Mouse (Mus musculus) cortical plate, adult 2 months (tissue): Measurements from ENCODE around the gene Ppox. TPM values are rescaled to one million over a fixed set of nuclear protein-coding genes. Genes with fewer than 3 reads are reported as not detected.
A peak's percentile ranks its signal among the peaks of the same experiment; 100 is the strongest.
"Not testable (repeated sequence)": the region's sequence is repeated elsewhere in the genome, so short reads cannot be mapped to it uniquely, and the experiment has no call there.

Source experiments
- H3K27ac ChIP-seq: fragments of 200-500 bp; 2 replicates; pipeline ENCODE4 v1.5.1; 2012; ENCODE audit warnings: low read length, control low read depth, inconsistent platforms; ENCODE audit not compliant: insufficient read depth
- H3K4me1 ChIP-seq: fragments of 200-500 bp; 2 replicates; pipeline ENCODE4 v1.6.1; 2011; ENCODE audit warnings: low read length; ENCODE audit not compliant: control insufficient read depth, insufficient read depth
- H3K4me3 ChIP-seq: fragments of 200-500 bp; 2 replicates; pipeline ENCODE4 v1.5.1; 2011; ENCODE audit warnings: mild to moderate bottlenecking, low read length, control low read depth; ENCODE audit not compliant: insufficient read depth
- CTCF ChIP-seq: fragments of 200-500 bp; IDR thresholded peaks from 2 replicates; pipeline ENCODE4 v1.5.1; 2011; ENCODE audit warnings: mild to moderate bottlenecking, control low read depth, low read length; ENCODE audit not compliant: insufficient read depth; ENCODE audit errors: extremely low read depth
- POLR2A ChIP-seq: fragments of 200-500 bp; IDR thresholded peaks from 2 replicates; pipeline ENCODE4 v1.6.1; 2011; ENCODE audit warnings: mild to moderate bottlenecking, low read length, control low read depth; ENCODE audit not compliant: insufficient read depth; ENCODE audit errors: extremely low read depth
- polyA plus RNA-seq: library from polyadenylated mRNA; depleted of rRNA; stranded (reverse); fragments of >200 nt; gene quantifications from 2 replicates; pipeline ENCODE4 v1.2.3, GENCODE M21; 2012

The Ppox gene
- polyA plus RNA-seq, 1 experiment: 72.1 TPM

DNA sequence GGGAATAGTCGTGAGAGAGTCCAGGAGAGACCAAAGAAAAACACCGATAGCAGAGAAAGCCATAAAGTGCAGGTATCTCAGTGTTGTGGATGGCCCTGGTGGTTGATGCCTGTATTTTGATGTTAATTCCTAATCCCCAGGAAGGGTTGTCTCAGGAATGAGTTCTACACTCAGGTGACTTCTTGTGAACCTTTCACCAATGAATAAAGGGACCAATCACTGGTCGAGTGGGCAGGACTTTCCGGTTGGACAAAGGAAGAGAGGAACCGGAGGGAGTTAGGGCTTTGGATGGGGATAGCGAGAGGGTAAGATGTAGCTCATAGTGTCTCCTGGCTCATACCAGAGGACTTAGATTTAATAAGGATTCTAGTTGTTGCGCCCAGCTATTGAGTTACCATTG is 38.8 kb upstream of the Ppox start:
- no peak overlapping the region for H3K4me3 ChIP-seq
- TF ChIP-seq POLR2A (no peak), CTCF (no peak)
- H3K4me1 ChIP-seq: no peaks in the 10 kb centered on the region
- no peak overlapping the region for H3K27ac ChIP-seq

DNA sequence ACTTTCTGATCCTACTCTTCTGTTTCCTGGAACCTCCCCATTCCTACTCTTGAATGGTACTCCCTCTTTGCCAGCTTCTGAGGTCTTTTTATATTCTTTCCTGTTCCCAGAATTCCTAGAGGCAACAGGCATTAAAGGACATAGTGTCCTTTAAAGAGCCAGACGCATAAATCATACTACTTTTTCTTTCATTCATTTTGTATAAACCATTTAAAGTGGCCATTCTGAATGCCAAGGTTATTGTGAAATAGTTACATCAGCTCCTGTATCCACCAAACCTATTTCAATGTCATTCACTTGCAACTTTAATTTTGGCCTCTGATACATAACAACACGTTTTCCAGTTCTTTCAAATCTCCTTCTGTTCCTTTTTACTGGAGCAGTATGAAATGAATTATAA is 28.3 kb upstream of the Ppox start:
- no peak overlapping the region for H3K27ac ChIP-seq
- TF ChIP-seq POLR2A: no peak
- no peaks in the 10 kb centered on the region; the same call in 1 of the 2 replicates for H3K4me1 ChIP-seq
- no peak overlapping the region for H3K4me3 ChIP-seq

DNA sequence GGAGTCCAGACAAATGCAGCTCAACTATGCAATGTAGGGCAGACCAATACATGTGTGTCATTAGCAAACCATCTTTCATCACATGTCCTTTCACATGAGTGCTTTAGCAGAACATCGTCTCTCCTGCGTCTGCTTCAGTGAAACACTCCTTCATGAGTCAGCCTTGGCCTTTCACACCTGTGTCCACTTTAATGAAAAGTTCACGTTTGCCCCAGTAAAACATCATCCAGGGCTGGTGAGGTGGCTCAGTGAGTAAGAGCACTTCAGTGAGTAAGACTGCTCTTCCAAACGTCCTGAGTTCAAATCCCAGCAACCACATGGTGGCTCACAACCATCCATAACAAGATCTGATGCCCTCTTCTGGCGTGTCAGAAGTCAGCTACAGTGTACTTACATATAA is 25.2 kb upstream of the Ppox start:
- H3K27ac ChIP-seq, H3K4me1 ChIP-seq, H3K4me3 ChIP-seq: not testable (repeated sequence)

DNA sequence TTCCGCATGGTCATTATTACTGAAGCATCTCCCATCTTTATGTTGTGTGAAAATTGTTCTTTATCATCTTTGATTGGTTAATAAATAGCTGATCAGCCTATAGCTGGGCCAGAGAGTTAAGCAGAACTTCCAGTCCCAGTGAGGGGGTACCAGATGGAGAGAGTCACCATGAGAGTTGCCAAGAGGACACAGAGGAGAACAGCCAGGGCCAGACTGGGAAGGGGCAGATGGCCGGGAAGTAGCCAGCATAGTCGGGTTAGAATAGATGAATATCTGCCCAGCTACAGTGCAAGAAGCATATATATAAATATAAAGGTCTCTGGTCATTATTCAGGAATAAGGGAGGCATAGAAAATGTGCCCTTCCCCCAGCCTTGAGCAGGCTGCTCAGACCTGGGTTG is 17.2 kb upstream of the Ppox start:
- TF ChIP-seq POLR2A: no peak
- TF ChIP-seq CTCF: no peak
- Histone ChIP-seq H3K4me1 (no peaks in the 10 kb centered on the region), H3K27ac (no peak overlapping the region), H3K4me3 (no peak overlapping the region)

DNA sequence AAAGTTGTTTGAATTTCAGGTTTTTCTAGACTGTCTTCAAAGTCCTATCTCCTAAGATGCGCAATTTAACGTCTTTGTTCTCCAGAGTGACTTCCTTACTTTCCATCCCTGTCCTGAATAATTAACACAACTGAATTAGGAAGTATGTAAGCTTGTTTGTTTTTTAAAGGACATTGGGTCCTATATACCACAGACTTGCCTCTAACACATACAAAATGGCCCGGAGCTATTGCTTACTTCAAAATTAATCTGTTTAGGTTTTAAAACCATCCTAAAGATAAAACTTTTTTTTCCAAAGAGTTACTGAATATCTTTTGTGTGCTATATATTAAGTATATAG is 14.0 kb upstream of the Ppox start:
- Histone ChIP-seq H3K4me3 (peak overlapping the region; percentile 79), H3K4me1 (no peaks in the 10 kb centered on the region), H3K27ac (no peak overlapping the region; the same call in 1 of the 2 replicates)
- TF ChIP-seq POLR2A (no peak), CTCF (no peak)

DNA sequence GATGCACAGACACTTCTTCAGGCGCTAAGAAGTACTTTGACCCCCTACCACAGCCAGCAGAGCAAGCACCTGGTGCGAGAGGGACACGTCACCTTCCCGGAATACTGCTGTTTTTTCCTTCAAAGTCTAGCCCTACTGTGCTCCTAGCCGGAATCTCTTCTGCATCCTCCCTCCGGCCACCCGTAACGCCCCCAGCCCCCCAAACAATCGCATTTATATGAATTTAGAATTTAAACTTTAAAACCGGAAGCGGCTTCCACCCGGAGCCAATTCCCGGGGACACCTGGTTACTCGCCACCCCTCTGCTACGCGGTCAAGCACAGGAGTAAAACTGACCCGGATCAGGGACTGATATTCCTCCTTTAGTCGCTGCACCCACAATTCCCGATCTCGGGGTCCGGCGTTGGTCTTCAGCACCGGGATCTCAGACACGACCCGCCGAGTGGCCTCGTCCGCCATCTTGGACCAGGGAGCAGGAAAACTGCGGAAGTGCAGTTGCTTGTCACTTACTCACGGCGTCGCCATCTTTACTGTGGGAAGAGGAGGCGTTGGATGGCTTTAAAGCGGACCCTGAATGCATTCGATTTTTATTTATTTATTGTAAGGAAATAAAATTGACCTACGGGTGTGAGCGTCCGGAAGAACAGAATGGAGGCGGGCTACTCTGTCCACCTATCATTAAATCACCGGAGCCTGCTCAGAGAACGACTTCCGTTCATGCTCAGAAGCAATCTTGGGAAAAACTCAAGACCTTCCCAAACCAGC is 13.5 kb upstream of the Ppox start, which contains the start of gene Ufc1:
TSS of gene Ufc1 (minus strand) at position 727 of the 765 bp plus-strand sequence.
- Histone ChIP-seq H3K27ac (peak within 1 kb of the TSS; percentile 94), H3K4me3 (peak within 1 kb of the TSS; percentile 79), H3K4me1 (no peaks in the 10 kb centered on the region)
- TF ChIP-seq POLR2A: peak; percentile 56; the same call in 1 of the 2 replicates
- TF ChIP-seq CTCF: no peak

DNA sequence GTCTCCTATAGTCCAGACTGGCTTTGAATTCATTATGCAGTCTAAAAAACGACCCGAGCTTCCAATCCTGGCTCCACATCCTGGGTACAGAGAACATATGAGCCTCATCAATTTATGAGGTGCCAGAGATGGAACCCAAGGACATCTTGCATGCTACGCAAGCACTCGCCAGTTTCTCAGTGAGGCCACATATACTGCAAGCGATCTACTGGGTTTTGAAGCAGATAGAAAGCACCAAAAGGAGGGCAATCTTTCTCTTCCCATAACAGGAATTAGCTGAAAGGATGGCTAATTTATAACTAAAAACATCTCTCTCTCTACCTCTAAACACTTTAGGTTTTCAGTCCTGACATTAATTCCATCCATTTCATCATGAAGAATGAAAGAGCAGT is 12.9 kb upstream of the Ppox start:
- Histone ChIP-seq H3K4me1 (no peaks in the 10 kb centered on the region), H3K4me3 (peak overlapping the region; percentile 79), H3K27ac (peak overlapping the region; percentile 30)
- TF ChIP-seq CTCF: no peak
- TF ChIP-seq POLR2A: no peak

DNA sequence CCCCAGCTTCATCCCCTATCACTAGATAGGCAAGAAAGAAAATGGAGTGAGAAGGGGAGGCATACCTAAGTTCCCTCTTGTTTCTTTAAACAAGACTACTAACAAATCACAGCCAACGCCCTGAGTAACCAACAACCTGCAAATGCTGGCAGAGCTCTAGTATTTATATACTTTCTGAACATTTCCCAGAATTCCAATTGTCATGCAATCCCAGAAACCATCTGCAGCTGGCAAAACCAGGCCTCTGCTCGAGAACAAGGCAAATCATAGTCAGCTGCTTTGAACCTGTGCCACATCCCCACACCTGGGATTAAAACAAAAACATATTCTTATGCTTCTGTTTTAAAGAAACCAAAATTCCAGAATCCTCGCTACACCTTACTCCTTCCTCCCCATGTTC is 12.4 kb upstream of the Ppox start:
- Histone ChIP-seq H3K4me1 (no peaks in the 10 kb centered on the region), H3K4me3 (peak overlapping the region; percentile 79; the same call in 1 of the 2 replicates), H3K27ac (no peak overlapping the region)
- TF ChIP-seq POLR2A (no peak), CTCF (no peak)

DNA sequence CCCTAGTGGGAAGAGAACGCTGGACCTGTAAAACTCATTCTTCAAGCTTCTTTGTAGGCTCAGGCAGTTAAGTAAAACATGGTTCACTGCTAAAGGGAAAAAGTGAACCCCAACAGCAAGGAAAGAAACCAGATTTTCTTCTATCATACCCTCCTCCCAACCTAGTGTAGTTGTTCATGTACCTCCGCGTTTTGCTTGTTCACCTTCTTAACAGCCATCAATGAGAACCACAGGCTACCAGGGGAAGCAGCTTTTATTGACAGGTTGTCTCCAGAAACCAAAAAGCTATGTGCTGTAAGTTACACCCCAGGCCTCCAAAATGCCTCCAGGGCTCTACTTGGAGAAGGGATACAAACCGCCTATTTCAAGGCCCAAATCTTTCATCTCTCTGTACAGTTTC is 7.3 kb upstream of the Ppox start:
- TF ChIP-seq CTCF (no peak), POLR2A (no peak)
- H3K27ac ChIP-seq: peak overlapping the region; percentile 79; the same call in 1 of the 2 replicates
- peak overlapping the region; percentile 85 for H3K4me3 ChIP-seq
- H3K4me1 ChIP-seq: peaks cover 4% of the 10 kb centered on the region; the same call in 1 of the 2 replicates

DNA sequence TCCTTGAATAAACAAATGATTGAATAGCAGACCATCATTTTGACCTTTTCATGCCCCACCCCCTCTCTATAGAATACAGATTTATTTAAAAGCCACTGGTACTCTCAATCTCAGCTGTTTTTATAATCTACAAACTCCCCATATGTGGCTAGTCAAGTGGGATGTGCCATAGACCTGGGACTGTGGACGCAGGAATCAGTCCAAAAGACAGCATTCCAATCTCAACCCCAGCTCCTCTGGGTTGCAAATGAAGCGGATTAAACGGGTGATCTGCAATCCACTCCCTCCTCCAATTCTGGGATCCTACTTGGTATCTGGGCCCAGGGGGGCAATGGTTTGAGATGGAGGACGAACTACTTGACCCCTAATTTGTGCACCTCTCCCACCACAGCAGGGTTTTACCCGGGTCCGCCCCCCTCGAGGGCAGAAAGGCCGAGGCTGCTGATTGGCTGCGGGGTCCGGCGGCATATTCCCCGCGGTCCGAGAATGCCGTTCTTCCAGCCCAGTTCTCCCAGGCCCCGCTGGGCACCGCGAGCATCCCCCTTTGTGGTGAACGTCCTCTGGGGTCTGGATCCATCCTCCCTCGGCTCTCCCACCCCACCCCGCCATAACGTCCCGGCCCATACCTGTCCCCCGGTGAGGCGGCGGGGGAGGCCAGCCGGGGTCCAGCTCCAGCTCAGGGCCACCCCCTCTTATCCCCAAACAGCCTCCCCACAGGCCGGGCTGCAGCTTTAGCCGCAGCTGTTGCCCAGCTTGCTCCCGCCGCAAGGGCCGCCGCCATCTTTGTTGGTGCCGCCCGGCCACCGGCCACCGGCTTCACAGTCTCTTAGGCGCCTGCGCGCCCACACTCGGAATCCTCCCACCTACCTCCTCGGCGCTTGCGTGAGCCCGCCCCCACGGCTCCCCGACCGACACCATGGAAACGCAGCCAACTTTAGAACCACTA is 6.4 kb upstream of the Ppox start, which contains the start of gene Usp21:
TSS of gene Usp21 (minus strand) at position 856 of the 946 bp plus-strand sequence.
- peak within 1 kb of the TSS; percentile 85 for H3K4me3 ChIP-seq
- H3K4me1 ChIP-seq: peaks cover 4% of the 10 kb centered on the region; the same call in 1 of the 2 replicates
- H3K27ac ChIP-seq: peak within 1 kb of the TSS; percentile 82
- TF ChIP-seq CTCF (no peak), POLR2A (no peak; the same call in 1 of the 2 replicates)
